ENCODE assay signal across 19 mouse cellular contexts in the genomic region with DNA sequence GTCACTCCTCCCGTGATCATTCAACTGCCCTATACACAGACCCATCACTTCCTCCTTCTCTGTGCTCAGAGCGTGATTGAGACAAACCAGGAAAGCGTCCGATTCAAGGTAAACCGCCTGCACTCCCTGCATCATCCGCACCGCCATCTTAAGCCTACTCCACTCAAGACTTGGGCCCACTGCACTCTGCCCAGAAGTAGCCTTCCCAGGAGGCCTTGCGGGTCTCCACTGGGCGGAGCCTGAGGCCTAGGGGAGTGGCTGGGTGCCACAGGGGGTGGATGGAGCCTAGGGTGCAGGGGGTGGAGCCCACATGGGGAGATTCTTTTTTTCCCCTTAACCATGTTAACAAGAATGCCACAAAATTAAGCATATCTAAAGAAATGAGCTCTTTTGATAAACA. TPM values are rescaled to one million over a fixed set of nuclear protein-coding genes. Genes with fewer than 3 reads are reported as not detected.
DNase-seq lines count a peak whose midpoint lies in the region; ATAC-seq and TF ChIP-seq lines count a peak whose summit lies in the region.
"Had no signal": no experiment of that assay in that cellular context is flagged by ENCODE, and none has a peak within 500 bp of the region (broad histone marks: within the 10 kb centered on the region; RNA-seq: fewer than 3 reads in every experiment).

Gene Gm5136, minus strand, starts transcription at position 215 of the 400 bp plus-strand sequence.

- ATAC-seq in limb, embryonic 11.5 days (ENCODE audit: insufficient number of reproducible peaks, low FRiP score, low TSS enrichment, low read depth), result peak; percentile 40; the same call in 1 of the 2 replicates
- no peak for ATAC-seq in forebrain, postnatal 0 days
- 0 out of 2 replicates have a peak, but pooled peaks have one; percentile 5 for ATAC-seq in monocyte, adult 5-6 weeks (replicated peaks; ENCODE audit: insufficient number of reproducible peaks, low FRiP score, low TSS enrichment, poor library complexity, severe bottlenecking)
- ATAC-seq in intestine, embryonic 16.5 days, result no peak
- ATAC-seq: Patski had no signal

- DNase-seq in limb, embryonic 11.5 days (ENCODE audit: low spot score), result no peak
- DNase-seq in limb, embryonic 10.5 days (ENCODE audit: low spot score), result no peak
- peak; percentile 39 for DNase-seq in R1 (ENCODE audit: low read depth, low spot score)
- DNase-seq in forebrain, postnatal 0 days, result no peak
- DNase-seq in natural killer cell, adult 2 months (ENCODE audit: low spot score in 2 of 2), result no peak
- DNase-seq: adrenal gland, adult 8-10 months; cerebellum, postnatal 10 days; kidney, adult 11 months; liver, embryonic 13.5 days; thymus, postnatal 4 days had no signal

- H3K36me3 ChIP-seq in limb, embryonic 11.5 days (ENCODE audit: control insufficient read depth, insufficient read depth, low read length), result no peaks in the 10 kb centered on the region
- no peaks in the 10 kb centered on the region for H3K36me3 ChIP-seq in limb, embryonic 10.5 days
- H3K36me3 ChIP-seq in forebrain, postnatal 0 days (ENCODE audit: insufficient read depth), result no peaks in the 10 kb centered on the region
- H3K36me3 ChIP-seq in intestine, embryonic 16.5 days (ENCODE audit: control insufficient read depth, insufficient read depth, low read length), result no peaks in the 10 kb centered on the region
- H3K36me3 ChIP-seq: embryonic facial prominence, embryonic 15.5 days; liver, embryonic 13.5 days had no signal

- H3K4me3 ChIP-seq in limb, embryonic 11.5 days (ENCODE audit: low read depth, low read length), result no peak within 1 kb of the TSS
- no peak within 1 kb of the TSS for H3K4me3 ChIP-seq in limb, embryonic 10.5 days
- no peak within 1 kb of the TSS for H3K4me3 ChIP-seq in forebrain, postnatal 0 days (ENCODE audit: low read depth, low read length)
- no peak within 1 kb of the TSS for H3K4me3 ChIP-seq in intestine, embryonic 16.5 days (ENCODE audit: low read length)
- H3K4me3 ChIP-seq: embryonic facial prominence, embryonic 15.5 days; liver, embryonic 13.5 days had no signal

- no peak within 1 kb of the TSS for H3K9ac ChIP-seq in limb, embryonic 11.5 days (ENCODE audit: low read length)
- 0 out of 2 replicates have a peak within 1 kb of the TSS, but pooled peaks have one; percentile 31 for H3K9ac ChIP-seq in forebrain, postnatal 0 days
- no peak within 1 kb of the TSS for H3K9ac ChIP-seq in intestine, embryonic 16.5 days (ENCODE audit: low read depth, low read length)
- H3K9ac ChIP-seq: embryonic facial prominence, embryonic 15.5 days; liver, embryonic 13.5 days had no signal

- H3K9me3 ChIP-seq in limb, embryonic 11.5 days (ENCODE audit: control insufficient read depth, low read length), result no peaks in the 10 kb centered on the region
- no peaks in the 10 kb centered on the region for H3K9me3 ChIP-seq in limb, embryonic 10.5 days (replicated peaks)
- no peaks in the 10 kb centered on the region for H3K9me3 ChIP-seq in forebrain, postnatal 0 days (ENCODE audit: low read length)
- H3K9me3 ChIP-seq in intestine, embryonic 16.5 days (ENCODE audit: control insufficient read depth, low read length), result no peaks in the 10 kb centered on the region
- H3K9me3 ChIP-seq: embryonic facial prominence, embryonic 15.5 days; liver, embryonic 13.5 days had no signal

- no peaks in the 10 kb centered on the region for H3K27me3 ChIP-seq in limb, embryonic 11.5 days (ENCODE audit: control insufficient read depth, insufficient read depth, low read length)
- no peaks in the 10 kb centered on the region for H3K27me3 ChIP-seq in limb, embryonic 10.5 days (ENCODE audit: low read depth, poor library complexity, severe bottlenecking)
- H3K27me3 ChIP-seq in forebrain, postnatal 0 days (ENCODE audit: insufficient read depth, low read length), result no peaks in the 10 kb centered on the region
- no peaks in the 10 kb centered on the region for H3K27me3 ChIP-seq in intestine, embryonic 16.5 days (replicated peaks; ENCODE audit: control insufficient read depth, insufficient read depth, low read length)
- H3K27me3 ChIP-seq: embryonic facial prominence, embryonic 15.5 days; liver, embryonic 13.5 days; Patski had no signal

- TF ChIP-seq CTCF in forebrain, postnatal 0 days (IDR thresholded peaks at IDR 0.05; ENCODE audit: low read depth), result no peak

- no peaks in the 10 kb centered on the region for H3K4me1 ChIP-seq in limb, embryonic 11.5 days (ENCODE audit: control insufficient read depth, insufficient read depth, low read length)
- no peaks in the 10 kb centered on the region for H3K4me1 ChIP-seq in limb, embryonic 10.5 days
- no peaks in the 10 kb centered on the region for H3K4me1 ChIP-seq in forebrain, postnatal 0 days (ENCODE audit: insufficient read depth)
- H3K4me1 ChIP-seq in intestine, embryonic 16.5 days (ENCODE audit: control insufficient read depth, insufficient read depth, low read length), result no peaks in the 10 kb centered on the region
- H3K4me1 ChIP-seq: embryonic facial prominence, embryonic 15.5 days; liver, embryonic 13.5 days had no signal

- H3K27ac ChIP-seq in limb, embryonic 11.5 days (replicated peaks; ENCODE audit: low read depth, low read length), result no peak within 1 kb of the TSS
- no peak within 1 kb of the TSS for H3K27ac ChIP-seq in limb, embryonic 10.5 days
- H3K27ac ChIP-seq in forebrain, postnatal 0 days (ENCODE audit: low read depth, low read length), result no peak within 1 kb of the TSS; the same call in 1 of the 2 replicates
- no peak within 1 kb of the TSS for H3K27ac ChIP-seq in intestine, embryonic 16.5 days (ENCODE audit: low read length)
- H3K27ac ChIP-seq: embryonic facial prominence, embryonic 15.5 days; liver, embryonic 13.5 days; macrophage had no signal

- H3K4me2 ChIP-seq in limb, embryonic 11.5 days (ENCODE audit: low read depth, severe bottlenecking), result no peak within 1 kb of the TSS
- no peak within 1 kb of the TSS for H3K4me2 ChIP-seq in forebrain, postnatal 0 days (ENCODE audit: low read depth)
- H3K4me2 ChIP-seq in intestine, embryonic 16.5 days (ENCODE audit: low read depth, low read length), result no peak within 1 kb of the TSS
- H3K4me2 ChIP-seq: embryonic facial prominence, embryonic 15.5 days; liver, embryonic 13.5 days had no signal

- WGBS in limb, embryonic 11.5 days, result 94% methylated on average over 9 of the region's 9 CpGs
- 92% methylated on average over 9 of the region's 9 CpGs for WGBS in limb, embryonic 10.5 days
- 98% methylated on average over 9 of the region's 9 CpGs for WGBS in forebrain, postnatal 0 days
- 93% methylated on average over 9 of the region's 9 CpGs for WGBS in intestine, embryonic 16.5 days

RNA-seq across cellular contexts. Expression of gene Gm5136, which starts in this region (rescaled TPM):
- polyA plus RNA-seq in limb, embryonic 11.5 days (2014; fragmentation: Nextera tagmentation; extraction: Ambion mirVana), result not detected in 2 replicates
- not detected in 2 replicates for polyA plus RNA-seq in limb, embryonic 10.5 days (2016; fragmentation: Nextera tagmentation; extraction: Ambion mirVana)
- 0.48 and 2.8 TPM in 2 replicates for total RNA-seq in forebrain, postnatal 0 days (2014; rRNA removed)
- polyA plus RNA-seq in forebrain, postnatal 0 days (2015; fragmentation: Nextera tagmentation; extraction: Ambion mirVana), result 0.11 TPM in 1 of 2 replicates, not detected in the other
- total RNA-seq in monocyte, adult 5-6 weeks (2017), result 0.96 TPM in 1 of 3 replicates, not detected in the others
- 0.10 TPM in 1 of 2 replicates, not detected in the other for polyA plus RNA-seq in intestine, embryonic 16.5 days (2015; fragmentation: Nextera tagmentation; extraction: Ambion mirVana)
- total RNA-seq: granulocyte monocyte progenitor cell, adult 5-6 weeks; neutrophil, adult 5-6 weeks had no signal
- polyA plus RNA-seq: embryonic facial prominence, embryonic 15.5 days; heart, embryonic 16.5 days; large intestine, adult 2 months; liver, embryonic 13.5 days; macrophage; Patski had no signal

Comparison
In these comparisons a context has a peak if more than half of its experiments do, and no peak if none do; other contexts are left out.
1. Peak in ATAC-seq in limb, embryonic 11.5 days; RNA of the gene not detected or under 1 TPM.
2. Peak in ATAC-seq in monocyte, adult 5-6 weeks; RNA of the gene not detected or under 1 TPM.